Mouse (Mus musculus) lung, postnatal 36 days (tissue): ENCODE data around the gene Gm39566.
"Not testable (repeated sequence)": the region's sequence is repeated elsewhere in the genome, so short reads cannot be mapped to it uniquely, and the experiment has no call there.

Experiments
- DNase-seq: peaks from one replicate; pipeline ENCODE4 v3.0.0; 2022; ENCODE audit warnings: mixed read lengths

Gm39566 gene

GRCm38 (mm10) chr11:69815155-69815554 is at the start of gene Gm39566:
Gene Gm39566, minus strand, starts transcription at chr11:69815298.
- no peak for DNase-seq

- no peak for DNase-seq
These were observed 49.2 kb upstream of the Gm39566 start for GRCm38 (mm10) chr11:69864138-69864860.

- DNase-seq = not testable (repeated sequence)
These were observed 48.6 kb upstream of the Gm39566 start for GRCm38 (mm10) chr11:69863729-69864128.

GRCm38 (mm10) chr11:69858113-69858998 is 43.3 kb upstream of the Gm39566 start, which contains the start of gene Tnk1:
Gene Tnk1, minus strand, starts transcription at chr11:69858730.
- peak; percentile 85 for DNase-seq

- peak; percentile 50 for DNase-seq
These were observed 40.2 kb upstream of the Gm39566 start for GRCm38 (mm10) chr11:69855347-69855746.

- DNase-seq = no peak
These were observed 39.6 kb upstream of the Gm39566 start for GRCm38 (mm10) chr11:69854680-69855079.

- DNase-seq = no peak
These were observed 38.9 kb upstream of the Gm39566 start for GRCm38 (mm10) chr11:69853994-69854393.

- DNase-seq = no peak
These were observed 35.7 kb upstream of the Gm39566 start for GRCm38 (mm10) chr11:69850754-69851153.

GRCm38 (mm10) chr11:69849884-69850283 is 34.8 kb upstream of the Gm39566 start:
- DNase-seq = no peak

GRCm38 (mm10) chr11:69849128-69849527 is 34.0 kb upstream of the Gm39566 start:
- DNase-seq = peak; percentile 19

- no peak for DNase-seq
These were observed 32.9 kb upstream of the Gm39566 start for GRCm38 (mm10) chr11:69848021-69848420.

- peak; percentile 56 for DNase-seq
These were observed 31.9 kb upstream of the Gm39566 start for GRCm38 (mm10) chr11:69846738-69847688.

GRCm38 (mm10) chr11:69846198-69846680 is 31.1 kb upstream of the Gm39566 start, which contains the start of gene Plscr3:
Gene Plscr3, plus strand, starts transcription at chr11:69846376.
- DNase-seq = peak; percentile 94

GRCm38 (mm10) chr11:69838714-69839104 is 23.6 kb upstream of the Gm39566 start:
- DNase-seq = peak; percentile 26

GRCm38 (mm10) chr11:69837952-69838713 is 23.0 kb upstream of the Gm39566 start, which contains the start of gene Tmem256:
Gene Tmem256, plus strand, starts transcription at chr11:69838514.
- peak; percentile 98 for DNase-seq

- no peak for DNase-seq
These were observed 22.5 kb upstream of the Gm39566 start, which contains the start of gene Nlgn2 for GRCm38 (mm10) chr11:69837604-69837951. Gene Nlgn2, minus strand, starts transcription at chr11:69837784.

GRCm38 (mm10) chr11:69836703-69837576 is 21.8 kb upstream of the Gm39566 start:
- no peak for DNase-seq

GRCm38 (mm10) chr11:69835966-69836335 is 20.9 kb upstream of the Gm39566 start:
- no peak for DNase-seq

GRCm38 (mm10) chr11:69835326-69835965 is 20.3 kb upstream of the Gm39566 start:
- DNase-seq = no peak

GRCm38 (mm10) chr11:69834001-69834549 is 19.0 kb upstream of the Gm39566 start:
- peak; percentile 37 for DNase-seq
